In the genomic region with DNA sequence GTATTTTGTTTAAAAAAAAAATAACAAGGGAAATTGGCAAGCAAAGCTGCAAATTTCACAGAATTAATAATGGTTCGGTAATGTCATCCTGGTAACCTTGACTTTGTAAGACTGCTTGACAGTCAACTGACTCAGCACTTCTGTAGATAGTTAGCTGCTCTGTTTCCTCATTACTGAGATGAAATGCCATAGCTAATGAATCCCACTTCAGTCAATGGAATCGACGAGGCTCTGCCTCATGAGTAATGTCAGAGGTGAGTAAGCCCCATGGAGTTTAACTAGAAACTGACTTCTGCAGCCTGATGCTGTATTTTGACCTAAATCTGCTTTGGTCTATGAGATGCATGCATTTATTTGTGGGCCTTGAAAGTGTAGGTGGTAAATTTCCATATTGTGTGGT, we compare ENCODE assay signal across 29 mouse cellular contexts.
"Had no signal": no experiment of that assay in that cellular context is flagged by ENCODE, and none has a peak within 500 bp of the region (broad histone marks: within the 10 kb centered on the region; RNA-seq: fewer than 3 reads in every experiment).

No protein-coding gene starts in this region.

- H3K27ac ChIP-seq: limb, embryonic 10.5 days; limb, embryonic 12.5 days; limb, embryonic 13.5 days; limb, embryonic 15.5 days; liver, embryonic 12.5 days; liver, embryonic 13.5 days; liver, embryonic 14.5 days; liver, embryonic 15.5 days; lung, embryonic 15.5 days; macrophage; midbrain, embryonic 10.5 days; midbrain, embryonic 12.5 days; midbrain, embryonic 13.5 days; midbrain, embryonic 15.5 days; neural tube, embryonic 12.5 days had no signal

- H3K4me3 ChIP-seq: limb, embryonic 10.5 days; limb, embryonic 12.5 days; limb, embryonic 13.5 days; limb, embryonic 15.5 days; liver, embryonic 12.5 days; liver, embryonic 13.5 days; liver, embryonic 15.5 days; lung, embryonic 15.5 days; megakaryocyte, embryonic 14.5 days; midbrain, embryonic 10.5 days; midbrain, embryonic 12.5 days; midbrain, embryonic 13.5 days; midbrain, embryonic 15.5 days; myocyte; neural tube, embryonic 12.5 days had no signal

- H3K9me3 ChIP-seq: limb, embryonic 10.5 days; limb, embryonic 12.5 days; limb, embryonic 13.5 days; limb, embryonic 15.5 days; liver, embryonic 12.5 days; liver, embryonic 13.5 days; liver, embryonic 15.5 days; lung, embryonic 15.5 days; midbrain, embryonic 10.5 days; midbrain, embryonic 12.5 days; midbrain, embryonic 13.5 days; midbrain, embryonic 15.5 days; neural tube, embryonic 12.5 days had no signal

- ATAC-seq: liver, embryonic 12.5 days; liver, postnatal 0 days; lung, postnatal 0 days; midbrain, embryonic 13.5 days; midbrain, embryonic 15.5 days; midbrain, embryonic 16.5 days had no signal

- H3K36me3 ChIP-seq: limb, embryonic 10.5 days; limb, embryonic 12.5 days; limb, embryonic 13.5 days; limb, embryonic 15.5 days; liver, embryonic 12.5 days; liver, embryonic 13.5 days; liver, embryonic 15.5 days; lung, embryonic 15.5 days; midbrain, embryonic 10.5 days; midbrain, embryonic 12.5 days; midbrain, embryonic 13.5 days; midbrain, embryonic 15.5 days; neural tube, embryonic 12.5 days had no signal

- DNase-seq: left cerebral cortex, postnatal 4 days; liver, embryonic 13.5 days; liver, postnatal 0 days; lung, adult 18-20 months; lung, adult 2 months; lung, embryonic 14.5 days; lung, postnatal 10 days; lung, postnatal 14 days; lung, postnatal 36 days; lung, postnatal 4 days; midbrain, embryonic 14.5 days had no signal

- H3K9ac ChIP-seq: limb, embryonic 12.5 days; limb, embryonic 13.5 days; limb, embryonic 15.5 days; liver, embryonic 12.5 days; liver, embryonic 13.5 days; liver, embryonic 14.5 days; liver, embryonic 15.5 days; liver, postnatal 0 days; lung, embryonic 14.5 days; lung, embryonic 15.5 days; midbrain, embryonic 12.5 days; midbrain, embryonic 13.5 days; midbrain, embryonic 15.5 days; neural tube, embryonic 12.5 days had no signal

- H3K4me1 ChIP-seq: limb, embryonic 10.5 days; limb, embryonic 12.5 days; limb, embryonic 13.5 days; limb, embryonic 15.5 days; liver, embryonic 12.5 days; liver, embryonic 13.5 days; liver, embryonic 15.5 days; lung, embryonic 15.5 days; megakaryocyte, embryonic 14.5 days; midbrain, embryonic 10.5 days; midbrain, embryonic 12.5 days; midbrain, embryonic 13.5 days; midbrain, embryonic 15.5 days; neural tube, embryonic 12.5 days had no signal
